Mouse (Mus musculus) thymus, postnatal 0 days (tissue): ENCODE measurements around the gene Tmppe. TPM values are rescaled to one million over a fixed set of nuclear protein-coding genes. Genes with fewer than 3 reads are reported as not detected.
"Not testable (repeated sequence)": the region's sequence is repeated elsewhere in the genome, so short reads cannot be mapped to it uniquely, and the experiment has no call there.

Source experiments
- DNase-seq: peaks from one replicate; pipeline ENCODE4 v3.0.0-alpha.2; 2015; ENCODE audit warnings: low spot score
- polyA plus RNA-seq: library from polyadenylated mRNA; unstranded; fragments of >200 nt; fragmentation: Nextera tagmentation; extraction: Ambion mirVana; gene quantifications from 2 replicates; pipeline ENCODE4 v1.2.1, GENCODE M21; 2015

Gene Tmppe
- polyA plus RNA-seq, 1 experiment from 2014 or later: 9.6 TPM

- not testable (repeated sequence) for DNase-seq
These were observed 6.8 kb upstream of the Tmppe start for GRCm38 (mm10) chr9:114394136-114394535.

DNA sequence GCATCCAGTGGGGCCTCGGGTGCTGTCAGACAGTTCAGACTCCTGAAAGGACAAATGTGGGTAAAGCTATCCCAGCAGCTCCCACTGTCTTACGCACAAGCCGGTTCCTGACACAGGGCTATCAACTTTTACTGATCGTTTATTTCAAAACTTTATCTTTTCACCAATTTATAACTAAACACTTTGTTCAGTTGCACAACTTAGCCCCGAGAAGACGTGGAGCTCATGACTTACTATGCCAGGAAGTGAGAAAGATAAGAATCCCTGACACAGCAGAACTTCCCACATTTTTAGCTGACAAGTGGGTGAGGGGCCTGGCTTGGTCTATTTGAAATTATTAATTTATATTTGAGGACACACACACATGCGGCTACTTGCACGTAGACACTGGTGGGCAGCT, 6.2 kb upstream of the Tmppe start:
- no peak for DNase-seq

- DNase-seq: no peak
These were observed 5.6 kb upstream of the Tmppe start for GRCm38 (mm10) chr9:114395258-114395657.

DNA sequence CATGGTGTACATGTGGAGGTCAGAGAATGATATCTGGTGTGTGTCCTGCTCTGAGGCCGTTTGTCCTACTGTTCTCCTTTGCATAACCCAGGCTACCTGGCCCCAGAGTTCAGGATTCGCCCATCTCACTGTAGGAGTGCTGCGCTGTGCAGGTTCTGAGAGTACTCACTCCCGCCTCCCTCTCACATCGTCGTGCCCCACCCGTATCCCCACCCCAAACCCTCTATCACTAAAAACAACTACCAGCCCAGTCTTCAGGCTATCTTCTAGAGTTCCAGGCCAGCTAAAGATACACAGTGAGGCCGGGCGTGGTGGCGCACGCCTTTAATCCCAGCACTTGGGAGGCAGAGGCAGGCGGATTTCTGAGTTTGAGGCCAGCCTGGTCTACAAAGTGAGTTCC, 1.2 kb upstream of the Tmppe start:
- no peak for DNase-seq

DNA sequence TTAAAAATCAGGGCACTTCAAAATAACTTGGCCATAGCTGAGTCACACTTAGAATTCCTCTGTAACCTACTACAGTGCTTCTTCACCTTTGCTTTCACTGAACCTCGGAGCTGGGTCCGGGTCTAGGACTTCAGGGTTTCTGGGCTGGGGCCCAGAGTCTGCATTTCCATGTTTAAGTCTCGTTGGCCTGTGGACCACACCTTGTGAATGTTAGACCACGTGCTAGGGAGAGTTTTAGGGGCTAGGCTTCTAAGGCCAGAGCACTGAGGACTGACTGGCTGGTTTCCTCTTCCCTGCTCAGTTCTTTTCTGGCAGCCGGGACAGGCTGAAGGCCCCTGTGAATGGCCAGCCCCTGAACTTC, 337 bp upstream of the Tmppe start:
- DNase-seq: no peak

GRCm38 (mm10) chr9:114401685-114402080, 778 bp downstream of the Tmppe start:
- DNase-seq: peak; percentile 77

DNA sequence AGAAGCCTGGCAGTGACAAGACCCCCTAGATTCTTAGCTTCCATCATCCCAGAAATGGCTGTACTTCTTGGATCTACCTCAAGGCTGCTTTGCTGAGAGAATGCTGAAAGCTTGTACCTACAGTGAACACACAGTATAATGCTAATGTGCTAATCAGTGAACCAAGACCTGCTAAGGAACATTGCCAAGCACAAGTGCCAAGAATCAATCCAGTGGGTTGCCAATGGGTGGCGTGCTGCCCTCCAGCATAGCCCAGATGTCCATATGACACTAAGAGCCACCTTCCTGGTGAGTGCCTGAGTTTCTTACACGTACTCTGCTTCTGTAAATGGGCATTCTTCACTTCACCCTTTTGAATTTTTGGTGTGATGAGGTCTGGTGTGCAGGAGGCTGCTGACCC, 6.8 kb downstream of the Tmppe start:
- DNase-seq: no peak

DNA sequence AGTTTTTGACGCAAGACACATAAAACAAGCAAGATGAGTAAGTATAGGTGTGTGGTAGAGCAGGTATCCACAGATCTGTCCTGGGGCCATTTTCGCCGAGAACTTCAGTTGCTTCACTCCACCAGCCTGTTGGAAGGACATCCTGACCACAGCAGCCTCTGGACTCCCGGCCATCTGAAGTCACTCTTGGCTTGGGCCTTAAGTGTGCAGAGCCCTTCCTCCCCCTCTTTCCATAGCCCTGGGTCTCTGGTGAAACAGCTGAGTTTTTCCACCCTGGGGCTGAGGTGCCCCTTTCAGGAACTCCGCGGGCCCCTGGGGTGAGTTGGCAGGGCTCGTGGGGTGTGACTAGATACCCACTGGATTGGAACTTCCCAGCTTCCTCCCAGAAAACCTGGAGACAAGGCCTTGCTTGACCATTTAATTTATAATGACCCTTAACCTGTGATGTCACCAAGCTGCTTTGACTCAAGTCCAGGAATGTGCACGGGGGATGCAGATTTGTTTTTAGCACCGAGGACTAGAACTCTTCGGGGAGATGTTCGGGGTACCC, 9.5 kb downstream of the Tmppe start:
- no peak for DNase-seq

DNA sequence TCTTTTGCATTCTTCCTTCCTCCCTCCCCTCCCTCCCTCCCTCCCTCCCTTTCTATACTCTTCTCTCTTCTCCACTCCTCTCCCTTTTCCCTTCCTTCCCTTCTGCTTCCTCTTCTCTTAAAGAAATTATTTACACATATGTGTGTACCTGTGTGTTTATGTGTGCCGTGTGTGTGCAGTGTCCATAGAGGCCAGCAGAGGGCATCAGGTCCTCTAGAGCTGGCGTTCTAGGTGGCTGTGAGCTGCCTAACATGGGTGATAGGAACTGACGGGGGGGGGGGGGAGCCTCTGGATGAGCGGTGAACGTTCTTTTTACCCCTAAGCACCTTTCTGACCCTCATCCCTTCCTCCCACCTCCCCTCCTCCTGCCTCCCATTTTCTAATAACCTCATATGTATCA, 10.4 kb downstream of the Tmppe start:
- no peak for DNase-seq

GRCm38 (mm10) chr9:114412406-114412805, 11.5 kb downstream of the Tmppe start:
- DNase-seq: no peak

DNA sequence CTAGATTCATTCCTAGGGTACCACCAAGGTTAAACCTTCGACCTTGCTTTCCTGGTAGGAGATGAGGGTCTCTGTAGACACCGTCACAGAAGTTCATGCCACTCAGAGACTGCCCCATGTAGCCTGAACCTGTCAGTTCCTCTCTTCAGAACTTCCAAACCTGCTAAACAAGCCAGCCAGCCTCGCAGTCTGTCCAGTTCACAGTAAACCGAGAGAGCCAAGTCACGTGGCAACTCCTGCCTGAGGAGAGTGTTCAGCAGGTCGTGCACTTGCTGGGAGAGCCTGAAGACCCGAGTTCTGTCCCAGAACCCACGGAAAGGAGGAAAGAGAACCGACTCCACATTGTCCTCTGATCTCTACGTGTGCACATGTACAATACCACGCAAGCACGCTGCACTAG, 13.0 kb downstream of the Tmppe start:
- DNase-seq: no peak

DNA sequence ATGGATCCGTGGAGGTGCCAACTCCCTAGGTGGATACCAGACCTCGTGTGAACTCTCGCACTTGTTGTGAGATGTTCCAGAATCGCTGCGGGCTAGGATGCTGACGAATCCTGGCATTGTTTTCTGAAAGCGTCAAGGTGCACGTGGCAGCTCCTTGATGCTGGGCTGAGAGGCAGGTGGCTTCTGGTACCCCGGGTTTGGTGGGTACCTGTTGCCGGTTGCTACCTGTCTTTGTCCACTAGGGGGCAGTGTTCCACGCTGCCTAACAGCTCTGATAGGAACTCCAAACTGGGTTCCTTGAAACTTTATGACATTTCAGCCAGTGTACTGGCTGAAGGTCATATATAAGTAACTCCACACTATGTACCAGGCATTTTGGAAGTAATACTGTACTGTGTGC, 14.8 kb downstream of the Tmppe start:
- peak; percentile 86 for DNase-seq

DNA sequence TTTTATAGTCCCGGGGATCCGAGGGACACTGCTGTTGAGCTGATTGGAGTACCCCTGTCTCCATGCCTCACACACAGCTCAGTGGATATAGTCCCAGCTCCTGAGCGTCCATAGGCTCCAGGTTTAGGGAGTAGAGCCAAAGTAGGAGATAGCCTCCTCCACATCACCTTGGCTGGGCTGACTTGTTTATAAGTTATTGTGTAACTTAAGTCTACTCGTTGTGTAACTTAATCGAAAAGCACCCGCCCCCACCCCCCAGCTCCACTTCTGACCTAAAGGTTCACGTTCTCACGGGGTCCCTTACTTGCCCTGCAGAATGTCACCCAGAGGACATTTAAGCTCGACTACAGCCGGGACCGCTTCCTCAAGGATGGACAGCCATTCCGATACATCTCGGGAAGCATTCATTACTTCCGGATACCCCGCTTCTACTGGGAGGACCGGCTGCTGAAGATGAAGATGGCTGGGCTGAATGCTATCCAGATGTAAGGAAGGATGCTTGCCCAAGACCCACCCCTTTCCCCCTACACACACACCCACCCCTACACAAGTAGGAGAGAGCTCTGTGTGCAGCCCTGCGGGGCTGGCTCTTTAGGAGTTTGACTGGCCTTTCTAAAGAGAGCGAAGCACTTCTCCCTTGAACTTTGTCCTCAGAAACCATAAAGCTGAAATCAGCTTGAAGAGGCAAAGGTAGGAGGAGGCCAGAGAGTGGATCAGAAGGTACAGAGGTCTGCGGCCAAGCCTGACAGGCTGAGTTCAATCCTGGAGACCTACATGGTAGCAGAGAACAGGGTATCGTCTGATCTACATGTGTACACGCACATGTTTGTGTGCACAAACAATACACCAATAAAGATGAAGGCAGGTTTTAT, 16.0 kb downstream of the Tmppe start:
- DNase-seq: no peak

DNA sequence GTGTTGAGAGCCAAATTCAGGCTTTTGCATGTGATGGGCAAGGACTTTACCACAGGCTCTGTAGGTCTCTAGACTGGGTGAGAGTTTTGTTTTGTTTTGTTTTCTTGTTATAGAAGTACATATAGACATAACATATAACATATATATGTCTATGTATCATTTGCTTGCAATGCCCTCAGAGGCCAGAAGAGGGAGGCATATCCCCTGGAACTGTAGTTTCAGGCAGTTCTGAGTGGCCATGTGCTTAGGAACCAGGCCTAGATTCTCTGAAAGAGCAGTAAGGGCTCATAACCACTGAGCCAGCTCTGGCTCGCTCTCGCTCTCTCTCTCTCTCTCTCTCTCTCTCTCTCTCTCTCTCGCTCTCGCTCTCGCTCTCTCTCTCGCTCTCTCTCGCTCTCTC, 17.3 kb downstream of the Tmppe start:
- DNase-seq: peak; percentile 79

- DNase-seq: no peak
These were observed 19.5 kb downstream of the Tmppe start for GRCm38 (mm10) chr9:114420443-114420842.

DNA sequence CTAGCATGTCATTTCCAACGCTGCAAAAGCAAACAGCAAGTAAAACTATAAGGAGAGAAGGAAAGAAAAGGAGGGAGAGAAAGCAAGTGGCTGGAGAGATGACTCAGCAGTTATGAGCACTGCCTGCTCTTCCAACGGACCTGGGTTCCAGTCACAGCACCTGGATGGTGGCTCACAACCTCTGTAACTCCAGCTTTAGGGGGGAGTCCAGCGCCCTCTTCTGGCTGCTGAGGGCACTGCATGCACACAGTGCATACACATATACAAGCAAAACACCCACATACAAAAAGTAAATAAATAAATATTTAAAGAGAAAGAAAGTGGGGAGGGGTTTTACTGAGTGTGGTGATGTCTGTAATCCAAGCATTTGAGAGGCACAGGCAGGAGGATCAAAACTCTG, 20.1 kb downstream of the Tmppe start:
- DNase-seq: no peak

GRCm38 (mm10) chr9:114421797-114422196, 20.9 kb downstream of the Tmppe start:
- peak; percentile 50 for DNase-seq

- DNase-seq: no peak
These were observed 24.7 kb downstream of the Tmppe start for GRCm38 (mm10) chr9:114425576-114425975.

DNA sequence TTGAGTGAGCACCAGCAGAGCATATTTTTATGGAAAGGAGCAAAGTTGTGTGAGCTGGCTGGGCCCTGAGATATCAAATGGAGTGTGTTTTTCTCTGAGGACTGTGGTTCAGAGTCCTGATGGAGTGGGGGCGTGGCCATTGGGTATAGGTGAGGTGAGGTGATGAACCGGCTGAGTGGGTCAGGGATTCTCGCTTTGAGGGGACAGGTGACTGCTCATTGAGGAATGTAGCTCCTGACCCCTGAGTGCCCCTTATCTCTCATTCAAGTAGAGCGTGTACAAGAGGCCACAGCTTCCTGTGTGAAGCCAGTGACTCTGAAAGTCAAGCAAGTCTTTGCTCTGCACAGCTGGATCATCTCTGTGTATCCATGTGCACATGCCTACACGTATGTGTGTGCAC, 25.3 kb downstream of the Tmppe start:
- no peak for DNase-seq

DNA sequence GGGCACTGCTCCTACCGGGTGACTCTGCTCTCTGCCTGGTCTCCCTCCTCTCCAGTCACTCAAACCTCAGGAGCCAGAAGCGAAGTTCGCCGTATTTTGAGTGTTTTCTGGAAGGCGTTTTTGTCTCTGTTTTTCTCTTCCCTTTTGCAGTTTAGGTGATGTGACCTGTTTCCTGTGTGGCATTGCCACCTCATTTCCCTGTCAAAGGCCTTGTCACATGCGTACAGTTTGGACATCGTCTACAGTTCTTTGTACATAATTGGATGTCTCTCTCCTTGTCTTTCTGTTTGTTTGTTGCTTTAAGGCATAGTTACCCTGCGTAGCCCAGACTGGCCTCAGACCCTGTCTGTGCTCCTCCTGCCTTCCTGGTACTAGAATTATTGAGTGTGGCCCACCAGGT, 26.5 kb downstream of the Tmppe start:
- no peak for DNase-seq

GRCm38 (mm10) chr9:114428103-114428834, 27.4 kb downstream of the Tmppe start:
- peak; percentile 42 for DNase-seq

- DNase-seq: peak; percentile 62
These were observed 34.8 kb downstream of the Tmppe start for GRCm38 (mm10) chr9:114435668-114436067.

GRCm38 (mm10) chr9:114440548-114440947, 39.6 kb downstream of the Tmppe start:
- DNase-seq: peak; percentile 78
